11 mouse cellular contexts compared by ENCODE assay signal in the genomic region with DNA sequence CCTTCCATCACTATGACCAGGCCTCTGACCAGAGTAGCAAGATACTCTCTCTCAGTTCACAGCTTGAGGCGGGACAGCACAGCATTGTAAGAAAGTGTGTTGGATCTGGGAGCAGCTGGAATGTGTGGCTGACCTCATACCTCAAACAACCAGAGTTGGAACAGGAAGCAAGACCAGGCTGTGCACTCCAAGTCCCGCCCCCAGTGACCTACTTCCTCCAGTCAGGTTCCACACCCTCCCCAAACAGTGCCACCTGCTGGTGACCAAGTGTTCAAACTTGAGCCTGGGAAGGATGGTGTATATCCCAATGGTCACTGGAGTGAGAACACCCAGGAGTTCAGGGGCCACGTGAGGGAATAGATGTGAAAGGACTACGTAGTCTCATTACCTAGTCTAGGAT. TPM values are rescaled to one million over a fixed set of nuclear protein-coding genes. Genes with fewer than 3 reads are reported as not detected.
DNase-seq lines count a peak whose midpoint lies in the region; ATAC-seq and TF ChIP-seq lines count a peak whose summit lies in the region.
"Had no signal": no experiment of that assay in that cellular context is flagged by ENCODE, and none has a peak within 500 bp of the region (broad histone marks: within the 10 kb centered on the region; RNA-seq: fewer than 3 reads in every experiment).

No protein-coding gene starts in this region.

- no peaks in the 10 kb centered on the region for H3K9me3 ChIP-seq in hindbrain, embryonic 11.5 days (ENCODE audit: control insufficient read depth, low read length)
- no peaks in the 10 kb centered on the region for H3K9me3 ChIP-seq in hindbrain, embryonic 12.5 days (replicated peaks)
- no peaks in the 10 kb centered on the region for H3K9me3 ChIP-seq in forebrain, embryonic 14.5 days (replicated peaks; ENCODE audit: control insufficient read depth, low read length)

- H3K4me1 ChIP-seq in hindbrain, embryonic 11.5 days (replicated peaks; ENCODE audit: control insufficient read depth, insufficient read depth, low read length): no peaks in the 10 kb centered on the region
- H3K4me1 ChIP-seq in hindbrain, embryonic 12.5 days: no peaks in the 10 kb centered on the region
- H3K4me1 ChIP-seq in lung, adult 2 months (ENCODE audit: control insufficient read depth, insufficient read depth, low read length): no peaks in the 10 kb centered on the region
- no peaks in the 10 kb centered on the region for H3K4me1 ChIP-seq in forebrain, embryonic 14.5 days (ENCODE audit: control insufficient read depth, insufficient read depth, low read length)
- H3K4me1 ChIP-seq: heart, embryonic 12.5 days had no signal

- DNase-seq in hindbrain, embryonic 11.5 days (ENCODE audit: low spot score): peak; percentile 25
- peak; percentile 13 for DNase-seq in thymus, postnatal 4 days
- no peak for DNase-seq in thymus, postnatal 36 days
- no peak for DNase-seq in lung, adult 2 months
- DNase-seq in urinary bladder, adult 18-20 months (ENCODE audit: low spot score in 2 of 2): no peak
- DNase-seq in forebrain, embryonic 14.5 days (ENCODE audit: low spot score): no peak
- DNase-seq: thymus, postnatal 25 days had no signal

- H3K36me3 ChIP-seq in hindbrain, embryonic 11.5 days (ENCODE audit: control insufficient read depth, insufficient read depth, low read length): no peaks in the 10 kb centered on the region
- H3K36me3 ChIP-seq in hindbrain, embryonic 12.5 days: no peaks in the 10 kb centered on the region
- no peaks in the 10 kb centered on the region; the same call in 1 of the 2 replicates for H3K36me3 ChIP-seq in forebrain, embryonic 14.5 days (ENCODE audit: control insufficient read depth, insufficient read depth, low read length)
- H3K36me3 ChIP-seq: heart, embryonic 12.5 days had no signal

- 90% methylated on average over 4 of the region's 4 CpGs for WGBS in hindbrain, embryonic 11.5 days
- WGBS in hindbrain, embryonic 12.5 days: 92% methylated on average over 4 of the region's 4 CpGs
- WGBS in lung, adult 2 months: 78% methylated on average over 4 of the region's 4 CpGs
- 87% methylated on average over 4 of the region's 4 CpGs for WGBS in forebrain, embryonic 14.5 days

- no peaks in the 10 kb centered on the region for H3K27me3 ChIP-seq in hindbrain, embryonic 11.5 days (ENCODE audit: control insufficient read depth, insufficient read depth, low read length)
- no peaks in the 10 kb centered on the region for H3K27me3 ChIP-seq in hindbrain, embryonic 12.5 days
- H3K27me3 ChIP-seq in forebrain, embryonic 14.5 days (replicated peaks; ENCODE audit: control insufficient read depth, insufficient read depth, low read length): no peaks in the 10 kb centered on the region
- H3K27me3 ChIP-seq: heart, embryonic 12.5 days had no signal

- no peak overlapping the region for H3K27ac ChIP-seq in hindbrain, embryonic 11.5 days (ENCODE audit: low read depth, low read length)
- no peak overlapping the region for H3K27ac ChIP-seq in hindbrain, embryonic 12.5 days
- no peak overlapping the region for H3K27ac ChIP-seq in forebrain, embryonic 14.5 days (ENCODE audit: low read depth, low read length)

- H3K9ac ChIP-seq in hindbrain, embryonic 11.5 days (ENCODE audit: low read depth, low read length): no peak overlapping the region
- no peak overlapping the region for H3K9ac ChIP-seq in hindbrain, embryonic 12.5 days
- no peak overlapping the region for H3K9ac ChIP-seq in forebrain, embryonic 14.5 days (ENCODE audit: low read length)
- H3K9ac ChIP-seq: heart, embryonic 12.5 days had no signal

- no peak for TF ChIP-seq POLR2A in lung, adult 2 months (IDR thresholded peaks at IDR 0.05; ENCODE audit: borderline replicate concordance, extremely low read depth, low read depth, low read length)

- no peak for ATAC-seq in hindbrain, embryonic 11.5 days (ENCODE audit: low FRiP score)
- ATAC-seq in hindbrain, embryonic 12.5 days (ENCODE audit: low FRiP score): no peak
- no peak for ATAC-seq in forebrain, embryonic 14.5 days

- no peak overlapping the region for H3K4me3 ChIP-seq in hindbrain, embryonic 11.5 days (ENCODE audit: low read depth, low read length)
- H3K4me3 ChIP-seq in hindbrain, embryonic 12.5 days: no peak overlapping the region
- H3K4me3 ChIP-seq in lung, adult 2 months (replicated peaks; ENCODE audit: extremely low read depth, low read depth, low read length): no peak overlapping the region
- no peak overlapping the region for H3K4me3 ChIP-seq in forebrain, embryonic 14.5 days (ENCODE audit: low read depth, low read length)
- H3K4me3 ChIP-seq: erythroblast, embryonic 14.5 days; heart, embryonic 12.5 days had no signal

- TF ChIP-seq CTCF in lung, adult 2 months (IDR thresholded peaks at IDR 0.05; ENCODE audit: insufficient read depth, low read length): 0 out of 2 replicates have a peak, but pooled peaks have one; percentile 30

- H3K4me2 ChIP-seq in hindbrain, embryonic 11.5 days (replicated peaks; ENCODE audit: low read depth, low read length): no peak overlapping the region
- no peak overlapping the region for H3K4me2 ChIP-seq in hindbrain, embryonic 12.5 days (replicated peaks)
- H3K4me2 ChIP-seq in forebrain, embryonic 14.5 days (ENCODE audit: low read length): no peak overlapping the region
- H3K4me2 ChIP-seq: heart, embryonic 12.5 days; liver, embryonic 11.5 days had no signal

RNA-seq across cellular contexts. Expression of a gene that starts 57.2 kb away (rescaled TPM):
- not detected in 2 replicates for polyA plus RNA-seq in hindbrain, embryonic 11.5 days (2014; fragmentation: Nextera tagmentation; extraction: Ambion mirVana)
- not detected in 2 replicates for polyA plus RNA-seq in hindbrain, embryonic 12.5 days (2016; fragmentation: Nextera tagmentation; extraction: Ambion mirVana)
- polyA plus RNA-seq in lung, adult 2 months (2012; rRNA removed): not detected in 2 replicates
- not detected in 2 replicates for polyA plus RNA-seq in forebrain, embryonic 14.5 days (2014; fragmentation: Nextera tagmentation; extraction: Ambion mirVana)
- polyA plus RNA-seq: erythroblast, embryonic 14.5 days; heart, embryonic 12.5 days; liver, embryonic 11.5 days had no signal

Comparison
In these comparisons a context has a peak if more than half of its experiments do, and no peak if none do; other contexts are left out.
1. DNase-seq: peak in hindbrain, embryonic 11.5 days (single experiment) and thymus, postnatal 4 days (single experiment); none in thymus, postnatal 36 days (0 of 2), lung, adult 2 months (single experiment), urinary bladder, adult 18-20 months (0 of 2) and forebrain, embryonic 14.5 days (single experiment).